Mouse (Mus musculus): ENCODE data around the gene Dap3.
"Not testable (repeated sequence)": the region's sequence is repeated elsewhere in the genome, so short reads cannot be mapped to it uniquely, and the experiment has no call there.

Dap3 gene

DNA sequence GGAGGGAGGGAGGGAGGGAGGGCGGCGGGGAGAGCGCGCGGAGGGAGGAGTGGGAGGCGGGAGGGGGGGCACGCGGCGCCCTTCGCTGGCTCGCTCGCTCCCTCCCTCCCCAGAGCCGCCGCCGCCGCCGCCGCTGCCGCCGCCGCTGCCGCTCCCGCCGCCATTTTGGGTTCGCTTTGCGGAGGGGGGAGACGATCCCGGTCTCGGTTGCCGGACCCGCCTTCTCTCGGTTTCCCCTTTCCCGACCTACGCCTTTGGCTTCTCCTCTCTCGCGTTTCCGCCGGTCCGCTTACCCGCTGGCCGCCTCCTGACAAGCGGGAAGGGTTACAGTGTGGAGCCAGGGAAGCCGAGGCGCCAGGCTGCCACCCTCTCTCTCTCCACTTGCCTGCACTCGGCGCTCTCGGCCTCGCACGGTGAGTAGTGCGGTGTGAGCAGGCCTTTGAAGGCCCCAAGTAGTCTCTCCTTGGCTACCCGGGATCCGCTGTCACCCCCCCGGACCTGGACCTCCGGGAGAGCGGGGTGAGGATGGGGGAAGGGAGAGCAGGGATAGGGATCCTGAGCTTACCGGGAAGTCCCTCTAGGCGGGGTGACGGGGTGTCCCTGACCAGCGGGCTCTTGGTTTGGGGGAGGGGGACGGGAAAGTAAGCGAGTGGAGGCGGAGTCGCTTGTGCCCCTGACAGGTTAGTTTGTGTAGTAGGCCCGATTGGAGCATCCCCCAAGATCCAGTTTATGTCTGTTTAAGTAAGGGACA, at the start of gene Dap3, which contains the start of gene Ash1l:
TSS of gene Dap3 (minus strand) at position 606 of the 751 bp plus-strand sequence.
TSS of gene Ash1l (plus strand) at position 47 of the 751 bp plus-strand sequence.
- peak; percentile 65 for DNase-seq (ENCODE audit: low spot score)

DNA sequence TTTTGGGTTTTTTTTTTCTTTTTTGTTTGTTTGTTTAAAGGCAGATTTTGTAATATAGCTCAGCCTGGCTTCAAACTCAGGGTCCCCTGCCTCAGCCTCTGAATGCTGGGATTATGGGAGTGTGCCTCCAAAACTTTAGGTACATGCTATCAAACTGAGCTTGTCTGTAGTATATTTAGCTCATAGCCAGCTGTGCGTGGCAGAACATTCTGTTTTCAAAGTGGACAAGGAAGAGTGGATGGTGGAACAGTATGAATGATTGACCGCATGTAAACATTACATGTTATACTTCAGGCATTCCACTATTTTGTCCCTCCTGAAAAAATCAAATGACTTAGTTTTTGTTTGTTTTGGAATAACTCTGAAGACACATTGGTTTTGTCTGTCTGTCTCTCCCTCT, 41.8 kb upstream of the Dap3 start:
- DNase-seq (ENCODE audit: low spot score) = no peak

DNA sequence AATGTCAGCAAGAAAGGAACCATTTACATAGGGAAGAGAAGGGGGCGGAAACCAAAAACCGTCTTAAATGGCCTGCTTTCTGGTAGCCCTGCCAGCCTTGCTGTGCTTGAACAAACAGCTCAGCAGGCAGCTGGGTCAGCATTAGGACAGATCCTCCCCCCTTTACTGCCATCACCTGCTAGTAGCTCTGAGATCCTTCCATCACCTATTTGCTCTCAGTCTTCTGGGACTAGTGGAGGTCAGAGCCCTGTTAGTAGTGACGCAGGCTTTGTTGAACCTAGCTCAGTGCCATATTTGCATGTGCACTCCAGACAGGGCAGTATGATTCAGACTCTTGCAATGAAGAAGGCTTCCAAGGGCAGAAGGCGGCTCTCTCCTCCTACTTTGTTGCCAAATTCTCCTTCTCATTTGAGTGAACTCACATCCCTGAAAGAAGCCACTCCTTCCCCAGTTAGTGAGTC, 33.0 kb upstream of the Dap3 start:
- DNase-seq (ENCODE audit: low spot score) = no peak

- no peak for DNase-seq (ENCODE audit: low spot score)
These were observed 30.4 kb upstream of the Dap3 start for GRCm38 (mm10) chr3:88981206-88982010.

DNA sequence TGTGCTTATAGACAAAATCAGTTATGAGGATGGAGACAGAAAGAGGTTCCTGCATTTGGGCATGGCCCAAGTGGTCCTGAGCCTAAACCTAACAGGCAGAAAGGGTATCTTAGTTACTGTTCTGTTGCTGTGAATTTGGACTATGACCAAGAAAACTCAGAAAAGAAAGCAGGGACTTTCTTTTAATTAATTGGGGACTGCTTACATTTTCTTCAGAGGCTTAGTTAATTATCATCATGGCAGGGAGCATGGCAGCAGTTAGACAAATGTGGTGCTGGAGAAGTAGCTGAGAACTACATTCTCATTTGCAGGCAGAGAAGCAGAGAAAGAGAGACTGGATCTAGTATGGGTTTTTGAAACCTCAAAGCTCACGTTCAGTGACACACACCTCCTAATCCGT, 24.0 kb upstream of the Dap3 start:
- DNase-seq (ENCODE audit: low spot score) = no peak

- DNase-seq (ENCODE audit: low spot score) = not testable (repeated sequence)
These were observed 12.2 kb upstream of the Dap3 start for GRCm38 (mm10) chr3:88963211-88963610.

GRCm38 (mm10) chr3:88953736-88954135, 2.8 kb upstream of the Dap3 start:
- no peak for DNase-seq (ENCODE audit: low spot score)

DNA sequence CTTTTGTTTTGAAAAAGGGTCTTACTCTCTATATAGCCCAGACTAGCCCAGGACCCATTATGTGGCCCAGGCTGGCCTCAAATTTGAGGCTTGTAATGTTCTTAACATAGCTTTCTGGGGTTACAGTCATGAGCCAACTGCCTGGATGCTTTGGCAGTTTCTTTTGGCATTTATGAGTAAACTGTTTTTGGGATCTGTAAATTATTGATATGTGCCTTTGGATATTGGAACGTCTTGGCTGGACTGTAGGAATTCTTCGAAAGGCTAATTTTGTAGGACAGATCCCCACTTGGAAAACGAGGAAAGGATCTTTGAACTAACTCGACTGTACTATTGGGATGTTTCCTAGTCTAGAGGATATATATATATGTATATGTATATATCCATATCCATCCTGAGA, 2.3 kb upstream of the Dap3 start:
- no peak for DNase-seq (ENCODE audit: low spot score)

DNA sequence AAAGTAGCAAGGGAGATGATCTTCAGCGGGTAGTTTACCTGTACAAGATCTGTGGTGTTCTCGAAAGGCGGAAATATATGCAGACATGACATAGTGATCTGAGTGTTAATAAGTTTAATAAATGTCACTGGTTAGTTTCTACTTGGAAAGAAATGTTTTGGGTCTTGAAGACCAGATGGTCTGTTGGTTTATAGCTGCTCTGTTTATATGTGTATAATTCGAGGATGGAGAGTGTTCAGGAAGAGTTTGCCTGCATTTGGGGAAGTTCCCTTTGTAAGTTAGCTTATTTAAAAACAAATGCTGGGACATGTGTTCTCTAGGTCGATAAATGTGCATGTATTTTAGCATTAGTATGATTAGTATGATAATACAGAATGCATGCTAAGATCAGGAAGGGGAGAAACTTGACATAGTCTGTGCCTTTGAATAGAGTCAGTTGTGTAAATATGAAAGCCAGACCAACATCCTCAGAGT, 383 bp upstream of the Dap3 start:
- DNase-seq (ENCODE audit: low spot score) = peak; percentile 32

GRCm38 (mm10) chr3:88949786-88950575, 1.0 kb downstream of the Dap3 start:
- peak; percentile 80 for DNase-seq (ENCODE audit: low spot score)

- DNase-seq (ENCODE audit: low spot score) = no peak
These were observed 6.9 kb downstream of the Dap3 start for GRCm38 (mm10) chr3:88944109-88944508.

DNA sequence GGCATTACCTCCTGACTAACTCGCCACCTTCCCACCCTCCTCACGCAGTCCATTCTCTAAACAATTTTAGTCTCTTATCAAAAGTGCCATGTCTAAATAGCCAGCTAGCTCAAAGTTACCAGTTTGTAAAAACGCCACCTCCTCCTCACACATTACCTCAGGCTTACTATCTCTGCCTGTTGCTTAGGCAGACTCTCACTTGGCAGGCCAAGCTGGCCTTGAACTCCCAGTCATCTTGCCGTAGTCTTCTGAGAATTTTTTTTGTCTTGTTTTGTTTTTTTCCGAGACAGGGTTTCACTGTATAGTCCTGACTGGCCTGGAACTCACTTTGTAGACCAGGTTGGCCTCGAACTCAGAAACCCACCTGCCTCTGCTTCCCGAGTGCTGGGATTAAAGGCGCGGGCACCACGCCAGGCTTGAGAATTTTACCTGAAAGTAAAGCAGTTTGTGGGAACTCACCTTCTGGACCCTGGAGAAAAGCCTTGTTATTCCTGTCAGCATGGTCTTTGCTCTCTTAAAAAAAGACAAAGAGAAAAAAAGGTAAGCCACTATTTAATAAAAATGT, 8.6 kb downstream of the Dap3 start:
- no peak for DNase-seq (ENCODE audit: low spot score)

GRCm38 (mm10) chr3:88939749-88940148, 11.2 kb downstream of the Dap3 start:
- peak; percentile 63 for DNase-seq (ENCODE audit: low spot score)

DNA sequence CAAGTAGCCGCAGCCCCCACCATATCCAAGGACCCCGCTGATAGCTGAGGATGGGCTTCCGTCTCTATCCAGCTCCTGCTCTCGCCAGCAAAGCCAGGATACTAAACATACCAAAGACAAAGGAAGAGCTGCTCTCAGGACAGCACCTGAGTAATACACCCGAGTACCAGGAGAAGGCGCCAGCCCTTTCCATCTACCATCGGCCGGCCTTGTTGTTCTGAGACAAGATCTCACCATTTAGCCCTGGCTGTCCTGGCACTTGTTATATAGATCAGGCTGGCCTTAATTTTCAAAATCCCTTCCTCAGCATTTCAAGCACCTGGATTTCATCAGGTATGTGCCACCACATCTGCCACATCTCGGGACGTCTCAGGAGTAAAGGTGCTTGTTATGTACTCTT, 11.9 kb downstream of the Dap3 start:
- no peak for DNase-seq (ENCODE audit: low spot score)

DNA sequence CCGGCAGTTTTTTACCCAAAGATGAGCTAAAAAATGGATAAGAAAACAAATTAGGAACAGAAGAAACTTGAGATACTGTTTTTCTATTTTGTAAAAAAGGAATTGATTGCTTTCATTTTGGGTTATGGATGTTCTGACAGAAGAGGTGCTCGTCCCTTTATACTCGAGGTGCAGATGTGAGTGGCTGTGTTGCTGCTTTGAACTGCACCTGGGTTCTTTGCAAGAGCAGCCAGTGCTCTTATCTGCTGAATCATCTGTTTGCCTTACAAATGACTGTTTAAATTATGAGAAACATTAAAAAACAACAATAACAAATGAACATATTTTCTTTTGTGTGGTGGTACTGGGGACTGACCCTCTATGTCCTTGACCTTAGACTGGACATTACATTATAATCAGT, 21.5 kb downstream of the Dap3 start:
- DNase-seq (ENCODE audit: low spot score) = no peak

DNA sequence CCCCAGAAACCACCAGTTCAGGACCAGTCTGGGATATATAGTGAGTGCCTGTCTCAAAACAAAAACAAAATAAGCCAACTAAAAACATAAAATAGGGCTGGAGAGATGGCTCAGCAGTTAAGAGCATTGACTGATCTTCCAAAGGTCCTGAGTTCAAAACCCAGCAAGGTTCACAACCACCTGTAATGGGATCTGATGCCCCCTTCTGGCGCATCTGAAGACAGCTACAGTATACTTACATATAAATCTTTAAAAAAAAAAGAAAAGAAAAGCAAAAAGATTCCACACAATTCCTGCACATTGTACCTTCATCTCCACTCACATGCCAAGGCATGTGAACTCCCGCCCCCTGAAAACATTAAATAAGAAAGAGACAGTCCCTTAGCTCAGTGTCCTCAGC, 25.3 kb downstream of the Dap3 start:
- DNase-seq (ENCODE audit: low spot score) = no peak

- no peak for DNase-seq (ENCODE audit: low spot score)
These were observed 26.9 kb downstream of the Dap3 start for GRCm38 (mm10) chr3:88923989-88924591.

DNA sequence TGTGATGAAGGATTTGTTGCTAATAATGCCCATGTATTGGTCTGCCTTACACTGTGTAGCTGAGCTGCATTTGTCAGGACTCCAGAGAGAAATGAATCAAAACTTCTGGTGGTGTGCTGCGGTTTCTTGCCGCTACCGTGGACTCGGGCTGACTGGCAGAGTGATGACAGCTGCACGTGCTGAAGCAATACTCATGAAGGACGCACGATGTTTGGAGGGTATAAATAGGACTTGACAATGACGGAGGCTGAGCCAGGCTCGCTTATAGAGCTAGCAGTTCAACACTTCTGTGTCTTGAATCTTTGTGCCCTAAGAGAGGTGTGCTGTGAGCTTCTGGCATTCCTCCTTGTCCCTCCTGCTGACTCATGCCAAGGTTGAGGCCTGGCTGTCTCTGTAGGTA, 29.6 kb downstream of the Dap3 start:
- DNase-seq (ENCODE audit: low spot score) = no peak

DNA sequence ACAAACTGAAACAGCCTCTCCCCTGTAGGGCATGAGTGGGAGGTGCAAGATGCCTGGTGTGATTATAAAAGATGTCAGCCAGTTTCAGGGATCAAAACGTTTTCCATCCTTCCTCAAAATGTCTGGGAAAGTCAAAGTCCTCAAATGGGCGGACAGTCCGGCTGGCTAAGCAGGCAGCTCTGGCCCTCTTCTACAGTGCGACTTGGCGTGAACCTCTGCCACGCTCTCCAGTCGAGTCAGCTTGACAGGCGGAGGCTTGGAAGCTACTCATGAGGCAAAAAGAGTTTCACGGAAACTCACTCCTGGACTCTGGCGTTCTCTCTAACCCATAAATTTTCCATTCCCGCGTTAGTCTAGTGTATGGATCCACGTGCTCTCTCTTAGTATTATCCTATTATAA, 32.0 kb downstream of the Dap3 start:
- DNase-seq (ENCODE audit: low spot score) = no peak

DNA sequence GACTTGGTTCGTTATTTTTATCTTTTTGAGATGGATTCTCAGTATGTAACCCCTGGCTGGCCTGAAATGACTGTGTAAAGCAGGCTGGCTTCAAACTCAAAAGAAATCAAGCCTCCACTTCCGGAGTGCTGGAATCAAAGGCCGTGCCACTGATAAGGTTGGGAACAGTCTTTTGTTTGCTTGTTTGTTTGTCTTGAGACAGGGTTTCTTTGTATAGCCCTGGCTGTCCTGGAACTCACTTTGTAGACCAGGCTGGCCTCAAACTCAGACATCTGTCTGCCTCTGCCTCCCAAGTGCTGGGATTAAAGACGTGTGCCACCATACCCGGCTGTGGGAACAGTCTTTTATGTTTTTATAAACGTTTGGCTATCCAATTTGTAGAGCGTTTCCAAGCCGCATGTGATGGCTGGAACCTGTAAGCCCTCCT, 36.6 kb downstream of the Dap3 start:
- DNase-seq (ENCODE audit: low spot score) = no peak

All from c-Kit-positive CD71-positive TER-119-positive erythroid progenitor cells, embryonic 14.5 days (primary cell).